Mouse (Mus musculus) spleen, adult 2 months (tissue): ENCODE measurements around the gene Egflam. TPM values are rescaled to one million over a fixed set of nuclear protein-coding genes. Genes with fewer than 3 reads are reported as not detected.

ENCODE experiments used
- DNase-seq, 2 experiments: peaks; one replicate each; pipeline versions ENCODE4 v3.0.0 to v3.0.0-alpha.2; 2012 to 2021; ENCODE audit warnings: low spot score in 2 of 2, low read depth in 1 of 2
- H3K27ac ChIP-seq: fragments of 200-500 bp; 2 replicates; pipeline ENCODE4 v1.5.1; 2012; ENCODE audit warnings: low read length, inconsistent platforms; ENCODE audit not compliant: insufficient read depth
- H3K27me3 ChIP-seq: fragments of 200-500 bp; 2 replicates; pipeline ENCODE4 v1.6.1; 2012; ENCODE audit warnings: mild to moderate bottlenecking, moderate library complexity, low read length, inconsistent platforms; ENCODE audit not compliant: control insufficient read depth, insufficient read depth
- H3K36me3 ChIP-seq: fragments of 200-500 bp; 2 replicates; pipeline ENCODE4 v1.6.1; 2012; ENCODE audit warnings: mild to moderate bottlenecking, low read length, inconsistent platforms; ENCODE audit not compliant: control insufficient read depth, insufficient read depth
- H3K4me1 ChIP-seq: fragments of 200-500 bp; 2 replicates; pipeline ENCODE4 v1.6.1; 2011; ENCODE audit warnings: inconsistent platforms; ENCODE audit not compliant: control insufficient read depth, insufficient read depth, insufficient read length
- H3K4me3 ChIP-seq: fragments of 200-500 bp; 2 replicates; pipeline ENCODE4 v1.5.1; 2011; ENCODE audit warnings: mild to moderate bottlenecking, inconsistent platforms; ENCODE audit not compliant: insufficient read depth, insufficient read length; ENCODE audit errors: extremely low read depth
- CTCF ChIP-seq: fragments of 200-500 bp; IDR thresholded peaks from 2 replicates; pipeline ENCODE4 v1.5.1; 2011; ENCODE audit warnings: mild to moderate bottlenecking, inconsistent platforms; ENCODE audit not compliant: insufficient read depth, insufficient read length, insufficient replicate concordance; ENCODE audit errors: extremely low read depth
- POLR2A ChIP-seq: fragments of 200-500 bp; IDR thresholded peaks from 2 replicates; pipeline ENCODE4 v1.6.1; 2011; ENCODE audit warnings: low read depth, low read length, inconsistent platforms
- WGBS: fragments of 180-500 bp; shearing (Covaris S2); methylation state at CpG from one replicate; pipeline ENCODE4 v1.1.7; 2018; 5-methylcytosine and 5-hydroxymethylcytosine counted together
- polyA plus RNA-seq: library from polyadenylated mRNA; depleted of rRNA; stranded (reverse); fragments of >200 nt; gene quantifications from 2 replicates; pipeline ENCODE4 v1.2.3, GENCODE M21; 2012

The Egflam gene
- polyA plus RNA-seq, 1 experiment, result 2.6 TPM

- Histone ChIP-seq H3K27me3 (peaks cover 3% of the 10 kb centered on the region), H3K36me3 (no peaks in the 10 kb centered on the region), H3K27ac (no peak overlapping the region), H3K4me3 (no peak overlapping the region), H3K4me1 (no peaks in the 10 kb centered on the region)
- no peak for TF ChIP-seq CTCF
- TF ChIP-seq POLR2A, result no peak
- WGBS, result 53% methylated on average over 11 of the region's 11 CpGs
- no peak for DNase-seq
Observed at GRCm38 (mm10) chr15:7222809-7223208, 175.4 kb downstream of the Egflam start.

GRCm38 (mm10) chr15:7217273-7217598 lies 181.0 kb downstream of the Egflam start:
- Histone ChIP-seq H3K27ac (no peak overlapping the region), H3K27me3 (peaks cover 5% of the 10 kb centered on the region), H3K4me3 (no peak overlapping the region), H3K4me1 (peaks cover 2% of the 10 kb centered on the region; the same call in 1 of the 2 replicates), H3K36me3 (no peaks in the 10 kb centered on the region)
- 32% methylated on average over 6 of the region's 6 CpGs for WGBS
- DNase-seq, result no peak
- TF ChIP-seq POLR2A (no peak), CTCF (no peak)

- TF ChIP-seq POLR2A (no peak), CTCF (no peak)
- Histone ChIP-seq H3K4me1 (peaks cover 2% of the 10 kb centered on the region; the same call in 1 of the 2 replicates), H3K4me3 (no peak overlapping the region), H3K27ac (no peak overlapping the region), H3K36me3 (no peaks in the 10 kb centered on the region), H3K27me3 (peaks cover 5% of the 10 kb centered on the region; the same call in 1 of the 2 replicates)
- 32% methylated on average over 9 of the region's 9 CpGs for WGBS
- peak; percentile 72 to 82 for DNase-seq
Observed at GRCm38 (mm10) chr15:7216581-7217272, 181.5 kb downstream of the Egflam start.

GRCm38 (mm10) chr15:7215845-7216244 lies 182.3 kb downstream of the Egflam start:
- Histone ChIP-seq H3K27ac (no peak overlapping the region), H3K4me1 (peaks cover 2% of the 10 kb centered on the region; the same call in 1 of the 2 replicates), H3K4me3 (no peak overlapping the region), H3K36me3 (no peaks in the 10 kb centered on the region), H3K27me3 (peaks cover 7% of the 10 kb centered on the region)
- DNase-seq, result no peak
- WGBS, result 84% methylated on average over 3 of the region's 3 CpGs
- TF ChIP-seq POLR2A, result no peak
- TF ChIP-seq CTCF, result no peak

GRCm38 (mm10) chr15:7213683-7214082 lies 184.5 kb downstream of the Egflam start:
- Histone ChIP-seq H3K4me3 (no peak overlapping the region), H3K27ac (no peak overlapping the region), H3K36me3 (no peaks in the 10 kb centered on the region), H3K4me1 (peaks cover 2% of the 10 kb centered on the region; the same call in 1 of the 2 replicates), H3K27me3 (peaks cover 7% of the 10 kb centered on the region)
- DNase-seq, result no peak
- TF ChIP-seq CTCF (no peak), POLR2A (no peak)
- WGBS, result 41% methylated on average over 1 of the region's 1 CpGs

- no peak overlapping the region for H3K27ac ChIP-seq
- H3K4me1 ChIP-seq, result no peaks in the 10 kb centered on the region
- no peak for DNase-seq
- peaks cover 6% of the 10 kb centered on the region for H3K27me3 ChIP-seq
- TF ChIP-seq CTCF, result no peak
- TF ChIP-seq POLR2A, result no peak
- no peaks in the 10 kb centered on the region for H3K36me3 ChIP-seq
- no peak overlapping the region for H3K4me3 ChIP-seq
- 66% methylated on average over 9 of the region's 9 CpGs for WGBS
Observed at GRCm38 (mm10) chr15:7208180-7208579, 190.0 kb downstream of the Egflam start.

- Histone ChIP-seq H3K27me3 (peaks cover 6% of the 10 kb centered on the region), H3K36me3 (no peaks in the 10 kb centered on the region), H3K4me3 (no peak overlapping the region), H3K27ac (no peak overlapping the region), H3K4me1 (no peaks in the 10 kb centered on the region)
- TF ChIP-seq CTCF, result no peak
- 77% methylated on average over 7 of the region's 7 CpGs for WGBS
- DNase-seq, result no peak
Observed at GRCm38 (mm10) chr15:7207292-7207691, 190.9 kb downstream of the Egflam start.
